Mouse (Mus musculus) small intestine, adult 2 months (tissue): Measurements from ENCODE around the gene Ppp4r3b.

Experiments
- CTCF ChIP-seq: fragments of 200-500 bp; IDR thresholded peaks from 2 replicates; pipeline ENCODE4 v1.5.1; 2012; ENCODE audit warnings: low read depth, mild to moderate bottlenecking, control low read depth, inconsistent platforms, low read length, moderate library complexity, mixed read lengths; ENCODE audit not compliant: insufficient replicate concordance, insufficient read length; ENCODE audit errors: extremely low read depth
- POLR2A ChIP-seq: fragments of 200-500 bp; IDR thresholded peaks from 2 replicates; pipeline ENCODE4 v1.6.1; 2012; ENCODE audit warnings: low read depth, mild to moderate bottlenecking, control low read depth, inconsistent platforms, low read length, moderate library complexity

DNA sequence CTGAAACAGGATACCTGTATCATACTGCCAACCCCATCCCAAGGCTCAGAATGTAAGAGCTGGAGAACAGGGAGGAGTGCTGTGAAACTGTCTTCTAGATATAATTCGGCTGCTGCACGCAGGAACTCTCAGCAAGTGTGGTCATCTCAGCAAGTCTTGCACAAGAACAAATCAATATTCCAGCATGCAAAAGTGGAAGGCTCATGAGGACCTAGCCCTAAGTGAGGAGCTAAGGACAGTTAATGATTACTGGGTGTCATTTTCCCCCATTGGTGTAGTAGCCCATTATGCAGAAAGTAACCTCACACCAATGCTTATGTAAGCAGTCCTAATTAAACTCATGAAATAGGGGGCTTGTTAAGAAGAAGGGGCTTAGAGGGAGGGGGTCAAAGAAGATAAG is 56.3 kb downstream of the Ppp4r3b start:
- no peak for TF ChIP-seq POLR2A
- no peak for TF ChIP-seq CTCF
